Mouse (Mus musculus): ENCODE results near the gene Mfn2. TPM values are rescaled to one million over a fixed set of nuclear protein-coding genes. Genes with fewer than 3 reads are reported as not detected.
"Not testable (repeated sequence)": the region's sequence is repeated elsewhere in the genome, so short reads cannot be mapped to it uniquely, and the experiment has no call there.

The Mfn2 gene
- polyA plus RNA-seq, 1 experiment, result not detected

DNA sequence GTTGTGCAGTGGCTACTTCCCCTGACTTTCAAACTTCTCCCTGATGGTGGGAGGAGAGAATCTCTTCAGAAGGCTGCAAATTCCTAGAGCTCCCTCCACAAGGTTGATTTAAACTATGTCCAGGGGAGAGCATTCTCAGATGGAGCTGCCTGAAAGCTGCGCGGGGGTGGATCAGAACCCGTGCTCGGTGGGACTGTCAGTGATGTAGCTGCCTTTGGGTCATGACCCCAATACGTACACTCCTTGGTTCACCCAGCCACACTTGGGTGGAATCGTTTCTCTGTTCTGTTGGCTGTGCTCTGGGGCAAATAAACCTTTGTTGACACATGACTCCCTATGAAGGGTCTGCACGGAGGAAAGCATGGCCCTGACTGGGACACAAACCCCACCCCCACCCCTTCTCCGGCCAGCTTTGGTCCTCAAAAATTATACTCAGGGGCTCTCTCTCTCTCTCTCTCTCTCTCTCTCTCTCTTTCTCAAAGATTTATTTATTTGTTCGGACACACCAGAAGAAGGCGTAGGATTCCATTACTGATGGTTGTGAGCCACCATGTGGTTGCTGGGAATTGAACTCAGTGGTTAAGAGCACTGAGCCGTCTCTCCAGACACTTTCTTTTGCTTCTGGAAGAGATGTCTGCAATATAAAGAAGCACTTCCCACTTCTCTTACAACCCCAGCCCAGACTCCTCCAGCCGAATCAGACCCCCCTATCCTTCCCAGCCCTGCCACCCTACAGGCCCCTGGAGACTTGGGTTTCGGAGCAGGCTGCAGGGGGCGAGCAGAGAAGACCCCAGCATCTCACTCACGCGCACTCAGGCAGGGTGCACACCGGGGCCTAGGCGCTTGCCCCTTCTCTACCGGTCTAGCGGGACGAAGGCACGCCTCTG is 36.7 kb downstream of the Mfn2 start:
- Histone ChIP-seq H3K4me3 (ENCODE audit: insufficient read depth, low read depth, low read length) (peak overlapping the region; percentile 92), H3K4me1 (ENCODE audit: control insufficient read depth, insufficient read depth, low read length) (peaks cover 6% of the 10 kb centered on the region), H3K27ac (ENCODE audit: insufficient read depth, low read depth, low read length) (peak overlapping the region; percentile 29; the same call in 1 of the 2 replicates)
- TF ChIP-seq CTCF (IDR thresholded peaks at IDR 0.05; ENCODE audit: insufficient read depth, low read depth, low read length) (no peak), POLR2A (IDR thresholded peaks at IDR 0.05; ENCODE audit: insufficient read depth, low read depth, low read length) (no peak)
- WGBS, result 6% methylated on average over 22 of the region's 22 CpGs

DNA sequence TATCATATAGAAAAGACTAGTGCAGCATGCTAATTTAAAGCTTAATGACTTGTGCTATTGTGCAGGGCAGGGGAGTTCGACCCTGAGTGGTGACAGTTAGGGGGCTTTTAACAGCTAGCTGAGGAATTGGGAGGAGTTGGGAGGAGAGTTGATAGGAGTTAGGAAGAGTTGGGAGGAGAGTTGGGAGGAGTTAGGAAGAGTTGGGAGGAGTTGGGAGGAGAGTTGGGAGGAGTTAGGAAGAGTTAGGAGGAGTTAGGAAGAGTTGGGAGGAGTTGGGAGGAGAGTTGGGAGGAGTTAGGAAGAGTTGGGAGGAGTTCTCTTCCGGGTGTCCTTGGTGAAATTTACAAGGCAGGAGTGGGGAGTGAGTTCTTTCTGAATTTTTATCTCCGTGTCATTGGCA is 37.7 kb downstream of the Mfn2 start:
- not testable (repeated sequence) for H3K27ac ChIP-seq (ENCODE audit: insufficient read depth, low read depth, low read length); H3K4me3 ChIP-seq (ENCODE audit: insufficient read depth, low read depth, low read length); H3K4me1 ChIP-seq (ENCODE audit: control insufficient read depth, insufficient read depth, low read length)
- WGBS, result 40% methylated on average over 3 of the region's 3 CpGs

DNA sequence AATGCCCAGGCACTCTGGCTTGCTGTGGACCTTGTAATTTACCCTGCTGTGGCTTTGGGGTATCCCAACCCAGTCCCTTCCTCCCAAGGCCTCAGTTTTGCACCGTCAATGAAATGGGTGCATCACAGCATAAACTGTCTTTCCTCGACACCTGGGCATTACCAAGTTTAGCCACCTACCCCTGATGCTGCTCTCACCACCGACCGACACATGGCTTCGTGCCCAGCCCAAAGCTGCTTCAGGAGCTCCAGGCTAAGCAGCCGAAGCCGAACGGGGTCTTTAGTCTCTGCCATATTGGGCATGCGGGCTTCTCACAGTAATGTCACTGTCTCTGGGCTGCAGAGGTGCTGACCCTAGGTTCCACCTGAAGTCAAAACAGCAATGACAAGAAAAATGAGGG is 38.4 kb downstream of the Mfn2 start:
- peaks cover 6% of the 10 kb centered on the region for H3K4me1 ChIP-seq (ENCODE audit: control insufficient read depth, insufficient read depth, low read length)
- no peak for TF ChIP-seq CTCF (IDR thresholded peaks at IDR 0.05; ENCODE audit: insufficient read depth, low read depth, low read length)
- TF ChIP-seq POLR2A (IDR thresholded peaks at IDR 0.05; ENCODE audit: insufficient read depth, low read depth, low read length), result no peak
- H3K4me3 ChIP-seq (ENCODE audit: insufficient read depth, low read depth, low read length), result no peak overlapping the region
- WGBS, result 95% methylated on average over 9 of the region's 9 CpGs
- H3K27ac ChIP-seq (ENCODE audit: insufficient read depth, low read depth, low read length), result no peak overlapping the region

DNA sequence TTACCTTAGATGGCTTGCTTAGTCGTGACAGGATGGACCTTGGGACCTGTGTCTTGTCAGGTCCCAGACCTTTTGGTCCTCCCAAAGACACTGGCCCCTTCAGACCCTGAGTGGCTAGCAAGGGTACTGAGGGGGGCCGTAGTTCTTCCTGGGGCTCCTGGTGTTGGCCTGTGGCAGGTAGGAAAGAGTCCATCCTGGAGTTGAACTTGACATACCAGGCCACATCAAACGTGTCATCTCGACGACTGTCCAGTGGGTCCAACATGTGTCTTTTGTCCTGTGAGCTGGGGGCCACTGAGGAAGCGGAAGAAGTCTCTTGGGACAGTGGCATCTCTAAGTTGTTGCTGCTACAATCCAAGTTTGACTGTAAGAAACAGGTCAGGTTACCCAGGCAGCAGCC is 38.9 kb downstream of the Mfn2 start:
- TF ChIP-seq CTCF (IDR thresholded peaks at IDR 0.05; ENCODE audit: insufficient read depth, low read depth, low read length) (no peak), POLR2A (IDR thresholded peaks at IDR 0.05; ENCODE audit: insufficient read depth, low read depth, low read length) (no peak)
- H3K27ac ChIP-seq (ENCODE audit: insufficient read depth, low read depth, low read length), result no peak overlapping the region
- peaks cover 6% of the 10 kb centered on the region for H3K4me1 ChIP-seq (ENCODE audit: control insufficient read depth, insufficient read depth, low read length)
- no peak overlapping the region for H3K4me3 ChIP-seq (ENCODE audit: insufficient read depth, low read depth, low read length)
- WGBS, result 95% methylated on average over 6 of the region's 6 CpGs

DNA sequence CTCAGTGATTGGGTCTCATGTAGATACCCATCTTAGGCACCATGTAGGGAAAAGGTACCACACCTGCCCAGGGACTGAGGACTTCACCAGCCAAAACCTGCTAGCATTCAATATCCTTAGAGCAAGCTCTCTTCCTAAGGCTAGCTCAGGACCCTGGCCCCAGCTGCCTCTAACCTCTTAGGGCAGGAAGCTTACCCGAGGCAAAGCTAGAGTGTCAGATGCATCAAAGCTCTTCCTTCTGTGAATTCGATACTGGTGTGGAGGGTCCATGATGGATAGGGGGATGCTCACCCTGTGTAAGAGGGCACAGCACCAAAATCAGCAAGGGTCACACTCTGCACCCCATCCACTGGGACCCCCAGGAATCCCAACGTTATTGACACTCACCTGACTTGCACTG is 42.5 kb downstream of the Mfn2 start:
- WGBS, result 91% methylated on average over 3 of the region's 3 CpGs
- no peaks in the 10 kb centered on the region; the same call in 1 of the 2 replicates for H3K4me1 ChIP-seq (ENCODE audit: control insufficient read depth, insufficient read depth, low read length)
- H3K4me3 ChIP-seq (ENCODE audit: insufficient read depth, low read depth, low read length), result no peak overlapping the region
- no peak overlapping the region for H3K27ac ChIP-seq (ENCODE audit: insufficient read depth, low read depth, low read length)
- TF ChIP-seq POLR2A (IDR thresholded peaks at IDR 0.05; ENCODE audit: insufficient read depth, low read depth, low read length), result no peak
- TF ChIP-seq CTCF (IDR thresholded peaks at IDR 0.05; ENCODE audit: insufficient read depth, low read depth, low read length), result no peak

DNA sequence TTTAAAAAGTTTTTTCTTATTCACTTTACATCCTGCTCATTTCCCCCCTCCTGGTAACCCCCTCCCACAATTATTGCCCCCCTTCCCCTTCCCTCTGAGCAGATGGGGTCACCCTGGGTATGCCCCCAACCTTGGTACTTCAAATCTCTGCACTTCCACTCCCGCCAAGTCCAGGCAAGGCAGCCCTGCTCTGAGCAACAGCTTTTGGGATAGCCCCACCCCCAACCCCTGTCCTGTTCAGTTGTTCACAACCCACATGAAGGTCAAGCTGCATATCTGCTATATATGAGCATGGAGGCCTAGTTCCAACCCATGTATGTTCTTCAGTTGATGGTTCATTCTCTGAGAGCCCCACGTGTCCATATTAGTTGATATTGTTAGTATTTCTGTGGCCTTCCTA is 53.7 kb downstream of the Mfn2 start:
- Histone ChIP-seq H3K27ac (ENCODE audit: insufficient read depth, low read depth, low read length) (no peak overlapping the region), H3K4me3 (ENCODE audit: insufficient read depth, low read depth, low read length) (no peak overlapping the region), H3K4me1 (ENCODE audit: control insufficient read depth, insufficient read depth, low read length) (peaks cover 3% of the 10 kb centered on the region; the same call in 1 of the 2 replicates)
- TF ChIP-seq CTCF (IDR thresholded peaks at IDR 0.05; ENCODE audit: insufficient read depth, low read depth, low read length) (no peak), POLR2A (IDR thresholded peaks at IDR 0.05; ENCODE audit: insufficient read depth, low read depth, low read length) (no peak)
- WGBS, result 80% methylated on average over 2 of the region's 2 CpGs

DNA sequence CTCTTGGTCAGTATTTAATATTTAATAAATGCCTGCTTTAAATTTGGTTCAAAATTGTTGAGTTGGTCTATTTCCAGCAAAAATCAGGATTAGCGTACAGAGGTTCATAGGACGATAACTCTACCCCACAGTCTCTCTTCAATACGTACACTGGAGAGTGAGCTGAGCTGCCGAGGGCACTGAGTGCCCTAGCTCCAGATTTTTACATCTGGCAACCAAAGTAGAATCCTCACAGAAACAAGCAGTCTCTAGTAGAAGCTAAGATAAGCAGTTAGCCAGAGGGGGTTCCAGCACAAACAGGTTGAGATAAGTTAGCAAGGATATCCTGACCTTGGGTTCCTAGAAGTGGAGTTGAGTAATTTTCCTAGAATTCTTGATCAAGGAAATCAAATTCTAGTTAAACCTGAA is 55.9 kb downstream of the Mfn2 start:
- H3K4me1 ChIP-seq (ENCODE audit: control insufficient read depth, insufficient read depth, low read length), result peaks cover 3% of the 10 kb centered on the region; the same call in 1 of the 2 replicates
- TF ChIP-seq POLR2A (IDR thresholded peaks at IDR 0.05; ENCODE audit: insufficient read depth, low read depth, low read length), result no peak
- TF ChIP-seq CTCF (IDR thresholded peaks at IDR 0.05; ENCODE audit: insufficient read depth, low read depth, low read length), result no peak
- H3K27ac ChIP-seq (ENCODE audit: insufficient read depth, low read depth, low read length), result peak overlapping the region; percentile 16
- peak overlapping the region; percentile 97; the same call in 1 of the 2 replicates for H3K4me3 ChIP-seq (ENCODE audit: insufficient read depth, low read depth, low read length)
- under 1% methylated on average over 4 of the region's 4 CpGs for WGBS

DNA sequence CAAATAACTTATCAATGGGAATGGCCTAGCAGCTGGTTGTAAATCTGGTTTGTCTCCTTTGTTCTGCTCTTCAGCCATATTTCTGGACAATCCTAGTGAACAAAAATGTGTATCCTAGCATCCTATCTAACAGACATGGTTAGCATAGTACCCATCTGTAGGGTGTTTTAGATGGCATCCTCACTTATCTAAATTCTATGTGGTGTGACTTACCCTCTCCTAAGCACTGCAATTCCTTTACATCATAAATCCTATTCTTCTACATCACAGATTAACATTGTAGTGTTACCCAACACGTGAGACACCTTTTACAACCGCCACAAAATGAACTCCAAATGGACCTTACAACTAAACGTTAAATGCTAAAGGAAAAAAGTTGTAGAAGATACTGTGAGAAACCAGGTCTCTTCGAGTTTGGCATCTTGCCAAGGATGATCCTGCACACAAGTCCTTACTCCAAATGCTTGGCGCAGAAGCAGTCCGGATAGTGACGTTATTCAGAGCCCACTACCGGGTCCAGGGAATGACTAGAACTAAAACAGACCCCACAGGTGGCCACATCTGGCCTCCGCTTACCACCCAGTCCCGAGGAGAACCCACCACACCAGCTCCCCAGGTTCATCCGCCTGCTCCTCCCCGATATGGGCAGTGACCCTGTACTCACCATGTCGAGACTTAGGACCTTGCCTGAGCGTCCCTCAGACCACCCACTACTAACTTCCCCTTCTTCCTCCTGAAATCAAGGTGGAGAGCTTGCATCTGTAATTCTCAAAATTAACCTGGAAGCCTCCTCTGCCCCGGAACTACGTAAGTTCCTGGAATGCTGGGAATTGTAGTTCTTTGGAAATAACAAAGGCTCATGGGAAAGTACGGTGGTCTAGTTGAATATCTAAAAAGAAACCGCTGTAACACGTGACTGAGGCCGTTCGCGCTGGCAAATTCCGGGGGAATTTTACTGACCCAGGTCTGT is 56.6 kb downstream of the Mfn2 start, which contains the start of gene Zfp933:
Gene Zfp933, minus strand, starts transcription at position 753 of the 970 bp plus-strand sequence.
- Histone ChIP-seq H3K4me3 (ENCODE audit: insufficient read depth, low read depth, low read length) (peak within 1 kb of the TSS; percentile 97), H3K27ac (ENCODE audit: insufficient read depth, low read depth, low read length) (peak within 1 kb of the TSS; percentile 16), H3K4me1 (ENCODE audit: control insufficient read depth, insufficient read depth, low read length) (peaks cover 3% of the 10 kb centered on the region; the same call in 1 of the 2 replicates)
- no peak for TF ChIP-seq POLR2A (IDR thresholded peaks at IDR 0.05; ENCODE audit: insufficient read depth, low read depth, low read length)
- no peak for TF ChIP-seq CTCF (IDR thresholded peaks at IDR 0.05; ENCODE audit: insufficient read depth, low read depth, low read length)
- 1% methylated on average over 23 of the region's 23 CpGs for WGBS
